Mouse (Mus musculus) adipocyte (in vitro differentiated cells): ENCODE data around the gene Tti1.

Source experiments
- DNase-seq: peaks from one replicate; pipeline ENCODE4 v3.0.0-alpha.2; 2016; ENCODE audit warnings: low spot score

Gene Tti1

GRCm38 (mm10) chr2:157970669-157971068 lies 57.6 kb downstream of the Tti1 start:
- DNase-seq, result peak; percentile 80

GRCm38 (mm10) chr2:157970124-157970523 lies 58.1 kb downstream of the Tti1 start:
- no peak for DNase-seq

- no peak for DNase-seq
Measured at GRCm38 (mm10) chr2:157967856-157968255, 60.4 kb downstream of the Tti1 start.

GRCm38 (mm10) chr2:157957707-157958108 lies 70.5 kb downstream of the Tti1 start:
- no peak for DNase-seq

- no peak for DNase-seq
Measured at GRCm38 (mm10) chr2:157953978-157954377, 74.3 kb downstream of the Tti1 start.

GRCm38 (mm10) chr2:157944156-157944893 lies 83.9 kb downstream of the Tti1 start:
- no peak for DNase-seq

GRCm38 (mm10) chr2:157943514-157944155 lies 84.6 kb downstream of the Tti1 start:
- DNase-seq, result peak; percentile 69

- DNase-seq, result no peak
Measured at GRCm38 (mm10) chr2:157940586-157941185, 87.5 kb downstream of the Tti1 start.

- DNase-seq, result no peak
Measured at GRCm38 (mm10) chr2:157936676-157937075, 91.6 kb downstream of the Tti1 start.

- DNase-seq, result no peak
Measured at GRCm38 (mm10) chr2:157935444-157936171, 92.6 kb downstream of the Tti1 start.

- no peak for DNase-seq
Measured at GRCm38 (mm10) chr2:157932655-157933054, 95.6 kb downstream of the Tti1 start.
